Mouse (Mus musculus) megakaryocyte-erythroid progenitor cell, adult 5-6 weeks (primary cell): ENCODE measurements at regions not wholly inside any gene's neighbourhood (a gene's known extent, or its start where the extent isn't known, plus 50 kb on each side); places are given as distances from the start of the nearest gene placed in this dataset.

ENCODE experiments used
- ATAC-seq: replicated peaks from 2 replicates; pipeline ENCODE4 v1.8.0; 2016; ENCODE audit warnings: mild to moderate bottlenecking, inconsistent platforms; ENCODE audit not compliant: severe bottlenecking, poor library complexity, low FRiP score, low TSS enrichment

- ATAC-seq: no peak
These were observed 222.5 kb upstream of the Mmadhc start for GRCm38 (mm10) chr2:50519129-50519504.

DNA sequence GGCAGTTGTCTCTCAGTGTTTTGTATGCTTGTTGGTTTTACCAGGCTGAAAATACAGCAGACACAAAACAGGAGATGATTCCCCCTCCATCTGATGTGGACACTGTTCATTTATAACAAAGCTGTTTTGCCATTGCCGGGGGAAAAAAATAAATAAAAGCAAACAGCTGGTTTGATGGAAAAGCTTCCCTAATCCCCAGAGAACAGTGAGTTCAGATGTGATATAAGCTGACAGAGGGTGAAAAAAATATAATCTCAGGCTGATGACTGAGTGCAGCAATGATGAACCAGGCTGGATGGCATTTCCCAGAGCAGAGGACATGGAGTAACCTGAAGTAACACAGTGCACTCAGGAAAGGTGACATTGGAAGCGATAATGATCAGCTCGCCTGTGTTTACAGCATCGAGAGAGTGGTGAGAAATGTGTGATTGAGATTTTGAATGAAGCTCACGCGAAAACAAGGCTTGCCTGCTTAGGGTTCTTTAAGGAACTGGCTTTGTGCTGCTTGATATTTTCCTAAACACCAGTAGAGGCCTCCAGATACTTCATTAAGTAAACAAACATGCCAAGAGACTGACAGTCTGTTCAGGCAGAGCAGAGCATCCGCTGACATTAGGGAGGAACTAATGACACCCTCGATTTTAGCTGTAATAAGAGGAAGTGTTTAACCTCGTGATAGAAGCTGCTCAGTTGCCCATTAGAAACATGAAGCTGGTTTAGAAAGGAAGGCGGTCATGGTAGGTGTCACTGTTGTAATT, 221.9 kb upstream of the Mmadhc start:
- ATAC-seq: no peak

DNA sequence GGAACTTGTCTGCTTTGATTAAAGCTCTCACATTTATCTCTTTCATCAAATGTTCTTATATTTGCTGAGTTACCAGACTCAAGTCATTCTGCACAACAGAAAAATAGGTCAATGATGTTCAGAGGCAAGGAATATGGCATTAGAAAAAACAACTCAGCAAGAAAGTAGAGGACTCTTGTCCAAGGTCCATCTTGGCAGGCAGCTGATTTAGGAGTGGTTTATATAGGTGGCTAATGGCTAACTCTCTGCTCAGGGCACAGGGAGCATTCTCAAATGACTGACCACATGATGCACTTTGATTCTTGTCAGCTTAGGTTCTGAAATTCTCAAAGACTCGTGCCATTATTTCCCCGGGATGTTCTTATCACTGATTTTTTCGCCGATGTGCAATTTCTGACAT, 216.7 kb upstream of the Mmadhc start:
- no peak for ATAC-seq

- no peak for ATAC-seq
These were observed 202.1 kb upstream of the Mmadhc start for GRCm38 (mm10) chr2:50498713-50499112.

DNA sequence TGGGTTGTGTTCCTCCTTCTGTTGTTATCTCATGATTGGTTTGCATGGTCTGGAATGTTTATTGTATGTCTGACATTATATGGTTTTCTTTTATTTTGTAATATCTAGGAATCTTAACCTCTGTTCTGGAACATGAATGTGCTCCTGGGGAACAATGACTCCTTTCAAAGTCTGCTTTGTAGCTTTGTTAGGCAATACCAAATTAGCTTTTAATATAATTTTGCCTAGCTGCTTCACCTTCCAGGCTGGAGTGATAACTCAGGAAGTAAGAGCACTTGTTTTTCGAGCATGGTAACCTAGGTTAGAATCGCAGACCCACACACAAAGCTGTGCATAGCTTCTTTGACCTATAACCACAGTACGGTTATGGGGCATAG, 199.4 kb upstream of the Mmadhc start:
- no peak for ATAC-seq

GRCm38 (mm10) chr2:50495141-50496056, 198.8 kb upstream of the Mmadhc start:
- no peak for ATAC-seq

DNA sequence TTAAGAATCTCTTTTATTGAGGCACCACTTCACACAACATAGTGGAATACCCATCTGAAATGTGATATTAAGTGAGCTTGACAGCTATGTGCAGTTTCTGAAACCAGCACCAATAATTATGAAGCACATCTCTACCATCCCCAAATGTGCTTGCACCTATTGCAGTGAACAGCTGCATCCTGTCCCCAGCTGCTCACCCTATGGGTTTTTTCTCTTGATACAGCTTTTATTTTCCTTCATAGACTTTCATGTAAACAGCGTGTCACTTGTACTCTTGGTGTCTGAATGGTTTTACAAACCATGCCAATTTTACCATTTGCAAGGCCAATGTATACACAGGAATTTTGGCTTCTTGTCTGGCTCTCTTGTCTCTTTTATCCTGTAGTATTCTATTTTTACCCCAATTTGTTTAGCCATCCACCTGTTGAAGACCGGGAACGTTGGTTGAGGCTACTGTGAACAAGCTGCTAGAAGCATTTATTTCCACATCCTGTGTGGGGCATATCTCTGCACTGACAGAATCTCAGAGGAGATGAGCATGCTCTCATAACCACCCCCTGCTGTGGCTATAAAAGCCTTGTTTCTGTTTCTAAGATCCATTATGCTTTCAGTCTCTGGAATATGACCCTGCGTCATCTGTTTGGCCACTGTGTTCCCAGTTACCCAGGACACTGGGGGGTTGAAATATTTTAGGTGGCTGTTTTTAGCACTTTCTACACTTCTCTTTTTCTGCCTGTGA, 197.2 kb upstream of the Mmadhc start:
- ATAC-seq: no peak

GRCm38 (mm10) chr2:50463799-50464198, 167.2 kb upstream of the Mmadhc start:
- no peak for ATAC-seq

- no peak for ATAC-seq
These were observed 165.8 kb upstream of the Mmadhc start for GRCm38 (mm10) chr2:50462378-50462777.

DNA sequence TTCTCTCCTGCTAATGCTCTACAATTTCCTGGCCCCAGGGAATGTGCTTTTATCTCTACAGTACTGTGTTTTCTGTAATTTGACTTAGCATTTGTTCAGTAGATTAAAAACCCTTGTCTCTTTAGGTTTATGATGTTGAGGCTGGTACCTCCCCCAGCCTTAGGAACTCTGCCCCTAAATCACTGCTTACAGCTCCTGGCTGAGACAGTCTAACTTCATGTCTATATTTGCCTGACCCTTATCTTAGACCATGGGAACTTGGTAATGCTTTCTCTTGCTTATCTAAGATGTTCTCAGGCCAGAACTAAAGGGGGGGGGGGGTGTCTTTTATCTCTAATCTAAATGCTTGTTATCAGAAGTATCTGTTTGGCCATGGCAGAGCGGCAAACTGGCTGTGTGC, 160.1 kb upstream of the Mmadhc start:
- no peak for ATAC-seq

GRCm38 (mm10) chr2:50448117-50448516, 151.5 kb upstream of the Mmadhc start:
- no peak for ATAC-seq

- no peak for ATAC-seq
These were observed 149.4 kb upstream of the Mmadhc start for GRCm38 (mm10) chr2:50445963-50446485.

DNA sequence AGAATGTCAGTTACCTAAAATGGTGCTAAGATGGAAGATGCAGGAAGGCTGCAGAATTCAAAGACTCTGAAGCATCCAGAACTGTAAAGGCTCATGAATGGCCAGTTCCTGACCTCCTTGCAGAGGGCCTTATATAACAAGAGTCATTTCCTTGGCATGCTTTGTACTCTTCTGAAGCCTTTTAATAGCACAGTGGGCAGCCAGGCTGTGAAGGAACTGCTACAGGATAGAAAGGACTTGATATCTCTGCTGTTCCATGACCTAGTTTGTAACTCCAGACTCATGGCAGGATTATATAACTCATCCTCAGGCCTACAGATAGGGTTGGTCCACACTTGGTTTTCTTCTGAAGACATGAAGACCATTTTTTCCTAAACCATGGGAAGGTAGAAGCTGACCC, 143.7 kb upstream of the Mmadhc start:
- no peak for ATAC-seq

GRCm38 (mm10) chr2:50433166-50433565, 136.6 kb upstream of the Mmadhc start:
- no peak for ATAC-seq

DNA sequence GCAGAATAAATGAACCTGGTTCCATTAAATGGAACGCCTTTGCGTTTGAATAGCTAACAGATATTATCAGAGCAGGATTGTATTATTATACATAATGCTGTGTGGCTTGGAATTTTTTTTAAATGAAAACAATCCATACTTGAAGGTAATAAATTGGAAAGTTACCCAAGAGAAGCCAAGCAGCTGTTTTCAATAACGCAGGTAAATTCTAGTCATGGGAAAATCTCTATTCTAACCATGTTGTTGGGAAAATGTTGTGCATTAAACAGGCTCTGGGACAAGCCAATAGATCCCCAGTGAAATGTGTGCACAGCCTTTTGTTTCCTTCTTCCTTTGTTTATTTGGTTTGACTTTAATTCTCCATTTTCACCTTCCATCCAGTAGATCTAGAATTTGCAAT, 128.6 kb upstream of the Mmadhc start:
- ATAC-seq: no peak

- no peak for ATAC-seq
These were observed 123.0 kb upstream of the Mmadhc start for GRCm38 (mm10) chr2:50419648-50420047.

GRCm38 (mm10) chr2:50417643-50418042, 121.0 kb upstream of the Mmadhc start:
- ATAC-seq: no peak

- no peak for ATAC-seq
These were observed 120.5 kb upstream of the Mmadhc start for GRCm38 (mm10) chr2:50417135-50417534.

GRCm38 (mm10) chr2:50416056-50416455, 119.5 kb upstream of the Mmadhc start:
- no peak for ATAC-seq

DNA sequence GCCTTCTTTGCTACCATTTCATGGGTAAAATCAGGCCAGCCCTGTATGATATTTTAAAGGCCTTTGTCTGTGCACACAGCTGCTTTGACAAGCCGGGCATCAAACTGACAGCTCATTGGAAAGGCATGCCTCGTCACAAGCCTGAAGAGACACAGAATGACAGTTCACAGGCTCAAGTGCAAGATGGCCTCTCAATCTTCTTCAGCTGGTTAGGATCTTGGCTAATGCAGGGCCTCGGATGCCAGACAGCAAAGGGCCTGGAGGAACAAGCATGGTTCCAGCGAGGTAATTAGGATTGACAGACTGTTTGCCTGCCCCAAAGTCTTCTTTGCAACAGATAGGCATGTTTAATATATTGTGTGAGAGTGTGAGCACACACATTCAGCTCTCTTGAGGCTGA, 109.3 kb upstream of the Mmadhc start:
- ATAC-seq: no peak
